Mouse (Mus musculus) neural tube, embryonic 12.5 days (tissue): ENCODE results near the gene Gsta2. TPM values are rescaled to one million over a fixed set of nuclear protein-coding genes. Genes with fewer than 3 reads are reported as not detected.
"Not testable (repeated sequence)": the region's sequence is repeated elsewhere in the genome, so short reads cannot be mapped to it uniquely, and the experiment has no call there.

ENCODE experiments used
- ATAC-seq: fragments of 200-750 bp; cut with Nextera tagmentation; 2 replicates; pipeline ENCODE4 v1.8.0; 2017; ENCODE audit warnings: low read depth, mild to moderate bottlenecking, moderate TSS enrichment, moderate library complexity; ENCODE audit not compliant: low FRiP score
- H3K27ac ChIP-seq: fragments of 300-500 bp; sonication (generic); 2 replicates; pipeline ENCODE4 v1.5.1; 2016
- H3K27me3 ChIP-seq: fragments of 300-500 bp; sonication (generic); replicated peaks from 2 replicates; pipeline ENCODE4 v1.6.1; 2016; ENCODE audit warnings: mild to moderate bottlenecking
- H3K36me3 ChIP-seq: fragments of 300-500 bp; sonication (generic); 2 replicates; pipeline ENCODE4 v1.6.1; 2016; ENCODE audit warnings: mild to moderate bottlenecking
- H3K4me1 ChIP-seq: fragments of 300-500 bp; sonication (generic); 2 replicates; pipeline ENCODE4 v1.6.1; 2016
- H3K4me2 ChIP-seq: fragments of 300-500 bp; sonication (generic); replicated peaks from 2 replicates; pipeline ENCODE4 v1.6.1; 2016; ENCODE audit warnings: mild to moderate bottlenecking
- H3K4me3 ChIP-seq: fragments of 300-500 bp; sonication (generic); 2 replicates; pipeline ENCODE4 v1.5.1; 2016
- H3K9ac ChIP-seq: fragments of 300-500 bp; sonication (generic); 2 replicates; pipeline ENCODE4 v1.6.1; 2016; ENCODE audit warnings: mild to moderate bottlenecking
- H3K9me3 ChIP-seq: fragments of 300-500 bp; sonication (generic); 2 replicates; pipeline ENCODE4 v1.6.1; 2016; ENCODE audit warnings: mild to moderate bottlenecking
- WGBS: fragments of 180-500 bp; shearing (Covaris S2); methylation state at CpG from one replicate; pipeline ENCODE4 v1.1.7; 2016; 5-methylcytosine and 5-hydroxymethylcytosine counted together
- polyA plus RNA-seq: library from polyadenylated mRNA; unstranded; fragments of >200 nt; fragmentation: Nextera tagmentation; extraction: Ambion mirVana; gene quantifications from 2 replicates; pipeline ENCODE4 v1.2.1, GENCODE M21; 2016

Gsta2 gene
- polyA plus RNA-seq, 1 experiment from 2014 or later = not detected

DNA sequence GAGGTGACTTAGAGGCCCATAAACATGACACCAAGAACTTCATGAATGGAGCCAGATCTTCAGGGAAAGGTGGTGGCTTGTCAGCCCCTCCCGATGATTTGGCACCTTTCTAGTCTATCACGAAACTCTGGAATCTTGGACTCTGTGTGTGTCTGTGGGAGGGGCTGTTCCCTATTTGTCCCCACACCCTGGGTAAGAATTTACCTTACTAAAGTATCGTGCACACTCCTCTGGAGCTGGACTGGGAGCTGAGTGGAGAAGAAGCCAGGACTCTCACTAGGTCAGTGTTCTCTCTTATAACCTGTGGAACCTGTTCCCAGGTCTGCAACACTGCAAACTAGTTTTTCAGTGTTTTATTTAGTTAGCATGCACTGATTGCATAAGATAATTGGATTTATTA is 65.9 kb downstream of the Gsta2 start, which contains the start of gene Gm10639:
Gm10639 (plus strand) TSS at position 201 of the 400 bp plus-strand sequence.
- ATAC-seq, H3K27me3 ChIP-seq, H3K27ac ChIP-seq, H3K9ac ChIP-seq, H3K4me1 ChIP-seq, H3K4me2 ChIP-seq, H3K9me3 ChIP-seq, H3K36me3 ChIP-seq, H3K4me3 ChIP-seq: not testable (repeated sequence)
- 80% methylated on average over 3 of the region's 3 CpGs for WGBS

DNA sequence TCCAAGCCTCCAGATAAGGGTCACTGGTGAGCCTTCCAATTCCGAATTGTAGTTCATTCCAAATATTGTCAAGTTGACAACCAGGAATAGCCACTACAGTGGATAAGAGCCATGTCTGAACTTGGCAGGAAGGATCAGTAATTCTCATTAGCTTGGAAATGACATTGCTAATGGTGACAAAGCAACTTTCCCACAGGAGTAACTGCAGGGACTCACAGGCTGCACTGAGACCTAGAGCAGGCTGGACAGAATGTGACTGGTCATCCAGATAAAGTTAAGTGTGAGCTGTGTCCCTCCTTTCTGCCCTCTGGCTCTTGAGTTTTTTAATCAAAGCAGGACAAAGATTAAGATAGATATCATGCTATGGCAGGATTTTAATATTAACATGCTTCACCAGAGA is 66.5 kb downstream of the Gsta2 start:
- WGBS = 82% methylated on average over 1 of the region's 1 CpGs
- H3K4me3 ChIP-seq, H3K36me3 ChIP-seq, H3K4me2 ChIP-seq, H3K9ac ChIP-seq, H3K9me3 ChIP-seq, ATAC-seq, H3K4me1 ChIP-seq, H3K27me3 ChIP-seq, H3K27ac ChIP-seq: not testable (repeated sequence)

DNA sequence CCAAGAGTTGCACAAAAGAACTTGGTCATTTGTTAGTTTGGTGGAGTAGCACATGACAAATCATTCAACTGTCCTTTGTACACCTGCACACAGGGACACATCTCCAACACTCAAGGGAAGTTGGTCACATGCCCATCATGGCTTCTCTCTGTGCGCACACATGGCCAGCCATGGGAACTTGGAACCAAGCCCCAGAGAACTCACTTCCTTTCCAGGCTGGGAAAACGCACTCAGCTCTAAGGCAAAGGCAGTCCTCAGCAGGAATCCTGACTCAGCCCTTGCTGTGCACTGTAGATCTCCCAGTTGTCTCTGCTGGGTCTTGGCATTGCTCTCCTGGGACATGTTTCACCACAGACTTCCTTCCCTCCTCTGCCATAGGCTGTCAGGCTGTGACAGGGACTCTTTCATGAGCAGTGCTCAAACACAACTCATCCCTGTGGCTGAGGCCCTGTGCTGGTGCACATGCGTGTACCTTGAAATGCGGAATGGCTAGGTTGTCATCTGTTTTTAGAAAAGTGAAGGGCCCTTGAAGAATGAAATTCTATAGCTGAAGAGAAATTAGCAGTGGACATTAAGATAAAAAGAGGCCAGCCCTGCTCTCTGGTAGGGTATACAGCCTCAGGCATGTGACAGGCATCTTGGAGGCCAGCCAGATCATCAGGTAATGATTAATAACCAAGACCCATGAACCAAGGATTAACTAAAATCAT is 73.4 kb downstream of the Gsta2 start:
- not testable (repeated sequence) for H3K9me3 ChIP-seq, H3K4me1 ChIP-seq, H3K36me3 ChIP-seq, H3K4me2 ChIP-seq, H3K27ac ChIP-seq, H3K4me3 ChIP-seq, ATAC-seq, H3K27me3 ChIP-seq, H3K9ac ChIP-seq
- WGBS = 88% methylated on average over 4 of the region's 4 CpGs

Other genes with a start within 250 kb of the Gsta2 start
- gene Fbxo9, start 246.7 kb downstream of the Gsta2 start, polyA plus RNA-seq = 48.0 and 53.4 TPM in 2 replicates
- 37.2 and 39.7 TPM in 2 replicates for gene Ick, start 246.6 kb downstream of the Gsta2 start, polyA plus RNA-seq
- 40.2 and 40.3 TPM in 2 replicates for gene Gsta4, start 173.0 kb downstream of the Gsta2 start, polyA plus RNA-seq
- gene Gsta1, start 125.1 kb downstream of the Gsta2 start, polyA plus RNA-seq = not detected in 2 replicates
- gene Gm3776, start 98.7 kb downstream of the Gsta2 start, polyA plus RNA-seq = not detected in 2 replicates
- not detected in 2 replicates for gene Gm10639, start 65.9 kb downstream of the Gsta2 start, polyA plus RNA-seq
- gene Omt2a, start 41.0 kb downstream of the Gsta2 start, polyA plus RNA-seq = not detected in 2 replicates
- not detected in 2 replicates for gene Omt2b, start 28.2 kb downstream of the Gsta2 start, polyA plus RNA-seq
- gene Dppa5a, start 12.4 kb upstream of the Gsta2 start, polyA plus RNA-seq = 0.70 TPM in 1 of 2 replicates, not detected in the other
- 2.1 and 2.3 TPM in 2 replicates for gene Ooep, start 22.9 kb upstream of the Gsta2 start, polyA plus RNA-seq
- 0.32 and 0.39 TPM in 2 replicates for gene Ddx43, start 40.0 kb upstream of the Gsta2 start, polyA plus RNA-seq
- gene Cgas, start 87.4 kb upstream of the Gsta2 start, polyA plus RNA-seq = 0.73 and 1.3 TPM in 2 replicates
- 25.6 and 26.5 TPM in 2 replicates for gene Mto1, start 92.4 kb upstream of the Gsta2 start, polyA plus RNA-seq
- 0.78 and 1.2 TPM in 2 replicates for gene Gm17324, start 93.0 kb upstream of the Gsta2 start, polyA plus RNA-seq
- gene Eef1a1, start 133.4 kb upstream of the Gsta2 start, polyA plus RNA-seq = 3,212 and 3,225 TPM in 2 replicates
- 15.1 and 15.9 TPM in 2 replicates for gene Slc17a5, start 232.3 kb upstream of the Gsta2 start, polyA plus RNA-seq